Mouse (Mus musculus): ENCODE measurements around the gene Mrpl51. TPM values are rescaled to one million over a fixed set of nuclear protein-coding genes. Genes with fewer than 3 reads are reported as not detected.
A peak's percentile ranks its signal among the peaks of the same experiment; 100 is the strongest.

The Mrpl51 gene
- polyA plus RNA-seq, 1 experiment from 2014 or later = 191 TPM

- no peak for ATAC-seq (ENCODE audit: insufficient number of reproducible peaks, insufficient read depth, low FRiP score, low TSS enrichment)
- H3K27ac ChIP-seq = no peak overlapping the region
- H3K36me3 ChIP-seq = peaks cover 34% of the 10 kb centered on the region
- peaks cover 29% of the 10 kb centered on the region for H3K4me1 ChIP-seq
- WGBS = 77% methylated on average over 7 of the region's 7 CpGs
- no peak overlapping the region for H3K4me3 ChIP-seq
- H3K4me2 ChIP-seq (replicated peaks) = no peak overlapping the region
- H3K27me3 ChIP-seq = no peaks in the 10 kb centered on the region
- H3K9me3 ChIP-seq = no peaks in the 10 kb centered on the region
- H3K9ac ChIP-seq = no peak overlapping the region
Measured at GRCm38 (mm10) chr6:125149569-125149950, 42.0 kb upstream of the Mrpl51 start.

- 85% methylated on average over 22 of the region's 22 CpGs for WGBS
- H3K36me3 ChIP-seq = peaks cover 41% of the 10 kb centered on the region
- H3K4me3 ChIP-seq = no peak overlapping the region
- no peak overlapping the region for H3K27ac ChIP-seq
- H3K4me1 ChIP-seq = peaks cover 7% of the 10 kb centered on the region
- no peak overlapping the region for H3K9ac ChIP-seq
- no peak overlapping the region for H3K4me2 ChIP-seq (replicated peaks)
- no peaks in the 10 kb centered on the region for H3K9me3 ChIP-seq
- no peak for ATAC-seq (ENCODE audit: insufficient number of reproducible peaks, insufficient read depth, low FRiP score, low TSS enrichment)
- no peaks in the 10 kb centered on the region for H3K27me3 ChIP-seq
Measured at GRCm38 (mm10) chr6:125152212-125153017, 39.2 kb upstream of the Mrpl51 start.

- Histone ChIP-seq H3K4me2 (replicated peaks) (no peak overlapping the region), H3K9me3 (no peaks in the 10 kb centered on the region), H3K36me3 (peaks cover 45% of the 10 kb centered on the region), H3K9ac (no peak overlapping the region), H3K27me3 (no peaks in the 10 kb centered on the region), H3K27ac (no peak overlapping the region), H3K4me3 (no peak overlapping the region), H3K4me1 (peaks cover 4% of the 10 kb centered on the region)
- 73% methylated on average over 5 of the region's 5 CpGs for WGBS
- no peak for ATAC-seq (ENCODE audit: insufficient number of reproducible peaks, insufficient read depth, low FRiP score, low TSS enrichment)
Measured at GRCm38 (mm10) chr6:125153018-125153389, 38.6 kb upstream of the Mrpl51 start.

- peaks cover 49% of the 10 kb centered on the region for H3K36me3 ChIP-seq
- no peaks in the 10 kb centered on the region for H3K27me3 ChIP-seq
- no peak overlapping the region for H3K4me3 ChIP-seq
- whole genome bisulfite sequencing = 91% methylated on average over 4 of the region's 4 CpGs
- no peak overlapping the region for H3K27ac ChIP-seq
- H3K4me2 ChIP-seq (replicated peaks) = no peak overlapping the region
- H3K9ac ChIP-seq = no peak overlapping the region
- no peak for ATAC-seq (ENCODE audit: insufficient number of reproducible peaks, insufficient read depth, low FRiP score, low TSS enrichment)
- no peaks in the 10 kb centered on the region for H3K9me3 ChIP-seq
- no peaks in the 10 kb centered on the region; the same call in 1 of the 2 replicates for H3K4me1 ChIP-seq
Measured at GRCm38 (mm10) chr6:125153682-125154081, 37.9 kb upstream of the Mrpl51 start.

GRCm38 (mm10) chr6:125154550-125154949, 37.1 kb upstream of the Mrpl51 start:
- Histone ChIP-seq H3K36me3 (peaks cover 55% of the 10 kb centered on the region), H3K4me2 (replicated peaks) (no peak overlapping the region), H3K27ac (no peak overlapping the region), H3K27me3 (no peaks in the 10 kb centered on the region), H3K4me3 (no peak overlapping the region), H3K9me3 (no peaks in the 10 kb centered on the region), H3K9ac (no peak overlapping the region), H3K4me1 (no peaks in the 10 kb centered on the region)
- no peak for ATAC-seq (ENCODE audit: insufficient number of reproducible peaks, insufficient read depth, low FRiP score, low TSS enrichment)

GRCm38 (mm10) chr6:125155262-125155661, 36.3 kb upstream of the Mrpl51 start:
- no peaks in the 10 kb centered on the region for H3K9me3 ChIP-seq
- no peak overlapping the region for H3K4me2 ChIP-seq (replicated peaks)
- H3K36me3 ChIP-seq = peaks cover 59% of the 10 kb centered on the region
- H3K4me1 ChIP-seq = no peaks in the 10 kb centered on the region
- no peak overlapping the region for H3K9ac ChIP-seq
- H3K27ac ChIP-seq = no peak overlapping the region
- no peaks in the 10 kb centered on the region for H3K27me3 ChIP-seq
- 89% methylated on average over 8 of the region's 8 CpGs for WGBS
- ATAC-seq (ENCODE audit: insufficient number of reproducible peaks, insufficient read depth, low FRiP score, low TSS enrichment) = no peak
- no peak overlapping the region for H3K4me3 ChIP-seq

GRCm38 (mm10) chr6:125156491-125156890, 35.1 kb upstream of the Mrpl51 start:
- ATAC-seq (ENCODE audit: insufficient number of reproducible peaks, insufficient read depth, low FRiP score, low TSS enrichment) = no peak
- Histone ChIP-seq H3K27ac (no peak overlapping the region), H3K4me3 (no peak overlapping the region), H3K9me3 (no peaks in the 10 kb centered on the region), H3K9ac (no peak overlapping the region), H3K36me3 (peaks cover 66% of the 10 kb centered on the region), H3K4me1 (peaks cover 6% of the 10 kb centered on the region; the same call in 1 of the 2 replicates), H3K4me2 (replicated peaks) (no peak overlapping the region), H3K27me3 (no peaks in the 10 kb centered on the region)
- WGBS = 87% methylated on average over 3 of the region's 3 CpGs

GRCm38 (mm10) chr6:125156903-125157614, 34.5 kb upstream of the Mrpl51 start:
- peaks cover 62% of the 10 kb centered on the region for H3K36me3 ChIP-seq
- H3K27ac ChIP-seq = peak overlapping the region; percentile 72
- no peak overlapping the region for H3K9ac ChIP-seq

GRCm38 (mm10) chr6:125158944-125159492, 32.6 kb upstream of the Mrpl51 start:
- Histone ChIP-seq H3K9me3 (no peaks in the 10 kb centered on the region), H3K4me2 (replicated peaks) (no peak overlapping the region), H3K4me3 (no peak overlapping the region), H3K27me3 (no peaks in the 10 kb centered on the region), H3K27ac (no peak overlapping the region), H3K9ac (no peak overlapping the region), H3K4me1 (peaks cover 20% of the 10 kb centered on the region), H3K36me3 (peaks cover 53% of the 10 kb centered on the region)
- WGBS = 84% methylated on average over 15 of the region's 15 CpGs
- ATAC-seq (ENCODE audit: insufficient number of reproducible peaks, insufficient read depth, low FRiP score, low TSS enrichment) = no peak

More at GRCm38 (mm10) chr6:125156903-125157614, 34.5 kb upstream of the Mrpl51 start:
- Histone ChIP-seq H3K4me2 (replicated peaks) (no peak overlapping the region), H3K4me3 (no peak overlapping the region), H3K27me3 (no peaks in the 10 kb centered on the region), H3K4me1 (peaks cover 8% of the 10 kb centered on the region; the same call in 1 of the 2 replicates), H3K9me3 (no peaks in the 10 kb centered on the region)
- ATAC-seq (ENCODE audit: insufficient number of reproducible peaks, insufficient read depth, low FRiP score, low TSS enrichment) = no peak
- 47% methylated on average over 7 of the region's 7 CpGs for WGBS

- no peak for ATAC-seq (ENCODE audit: insufficient number of reproducible peaks, insufficient read depth, low FRiP score, low TSS enrichment)
- H3K4me2 ChIP-seq (replicated peaks) = no peak overlapping the region
- no peaks in the 10 kb centered on the region for H3K9me3 ChIP-seq
- H3K27ac ChIP-seq = peak overlapping the region; percentile 24; the same call in 1 of the 2 replicates
- H3K27me3 ChIP-seq = no peaks in the 10 kb centered on the region
- peaks cover 23% of the 10 kb centered on the region for H3K4me1 ChIP-seq
- H3K4me3 ChIP-seq = no peak overlapping the region
- whole genome bisulfite sequencing = 81% methylated on average over 7 of the region's 7 CpGs
- no peak overlapping the region for H3K9ac ChIP-seq
- peaks cover 51% of the 10 kb centered on the region for H3K36me3 ChIP-seq
Measured at GRCm38 (mm10) chr6:125159773-125160557, 31.6 kb upstream of the Mrpl51 start.

GRCm38 (mm10) chr6:125160558-125160853, 31.1 kb upstream of the Mrpl51 start:
- no peaks in the 10 kb centered on the region for H3K9me3 ChIP-seq
- H3K9ac ChIP-seq = no peak overlapping the region
- peaks cover 50% of the 10 kb centered on the region for H3K36me3 ChIP-seq
- peaks cover 23% of the 10 kb centered on the region for H3K4me1 ChIP-seq
- peak overlapping the region; percentile 24; the same call in 1 of the 2 replicates for H3K27ac ChIP-seq
- no peaks in the 10 kb centered on the region for H3K27me3 ChIP-seq
- no peak overlapping the region for H3K4me2 ChIP-seq (replicated peaks)
- no peak overlapping the region for H3K4me3 ChIP-seq
- no peak for ATAC-seq (ENCODE audit: insufficient number of reproducible peaks, insufficient read depth, low FRiP score, low TSS enrichment)
- 62% methylated on average over 10 of the region's 10 CpGs for WGBS
